Mouse (Mus musculus) forebrain, embryonic 16.5 days (tissue): ENCODE results near the gene 3110021N24Rik. TPM values are rescaled to one million over a fixed set of nuclear protein-coding genes. Genes with fewer than 3 reads are reported as not detected.

Source experiments
- ATAC-seq: fragments of 200-750 bp; cut with Nextera tagmentation; 2 replicates; pipeline ENCODE4 v1.8.0; 2017; ENCODE audit warnings: mild to moderate bottlenecking, moderate library complexity
- H3K27ac ChIP-seq: fragments of 300-500 bp; sonication (generic); 2 replicates; pipeline ENCODE4 v1.5.1; 2014; ENCODE audit warnings: low read length, control low read depth
- H3K27me3 ChIP-seq: fragments of 300-500 bp; sonication (generic); replicated peaks from 2 replicates; pipeline ENCODE4 v1.6.1; 2014; ENCODE audit warnings: low read length; ENCODE audit not compliant: control insufficient read depth, insufficient read depth
- H3K36me3 ChIP-seq: fragments of 300-500 bp; sonication (generic); 2 replicates; pipeline ENCODE4 v1.6.1; 2014; ENCODE audit not compliant: control insufficient read depth, insufficient read depth
- H3K4me1 ChIP-seq: fragments of 300-500 bp; sonication (generic); replicated peaks from 2 replicates; pipeline ENCODE4 v1.6.1; 2014; ENCODE audit warnings: low read length; ENCODE audit not compliant: control insufficient read depth, insufficient read depth
- H3K4me2 ChIP-seq: fragments of 300-500 bp; sonication (generic); 2 replicates; pipeline ENCODE4 v1.6.1; 2014; ENCODE audit warnings: mild to moderate bottlenecking, low read length, control low read depth
- H3K4me3 ChIP-seq: fragments of 300-500 bp; sonication (generic); replicated peaks from 2 replicates; pipeline ENCODE4 v1.5.1; 2014; ENCODE audit warnings: mild to moderate bottlenecking, low read length, control low read depth
- H3K9ac ChIP-seq: fragments of 300-500 bp; sonication (generic); replicated peaks from 2 replicates; pipeline ENCODE4 v1.6.1; 2014; ENCODE audit warnings: low read depth, low read length, control low read depth
- H3K9me3 ChIP-seq: fragments of 300-500 bp; sonication (generic); 2 replicates; pipeline ENCODE4 v1.6.1; 2016; ENCODE audit warnings: low read length; ENCODE audit not compliant: control insufficient read depth
- WGBS: fragments of 180-500 bp; shearing (Covaris S2); extraction: QIAGEN DNeasy Blood & Tissue Kit; methylation state at CpG from one replicate; pipeline ENCODE4 v1.1.7; 2014; 5-methylcytosine and 5-hydroxymethylcytosine counted together
- polyA plus RNA-seq: library from polyadenylated mRNA; unstranded; fragments of >200 nt; fragmentation: Nextera tagmentation; extraction: Ambion mirVana; gene quantifications from 2 replicates; pipeline ENCODE4 v1.2.1, GENCODE M21; 2015

3110021N24Rik gene
- polyA plus RNA-seq, 1 experiment from 2014 or later, result 1.6 TPM

GRCm38 (mm10) chr4:108789258-108789936, 69.9 kb downstream of the 3110021N24Rik start:
- H3K9me3 ChIP-seq, result no peaks in the 10 kb centered on the region
- H3K4me2 ChIP-seq, result no peak overlapping the region
- H3K4me3 ChIP-seq, result no peak overlapping the region
- WGBS, result 73% methylated on average over 6 of the region's 6 CpGs
- ATAC-seq, result no peak
- no peaks in the 10 kb centered on the region for H3K27me3 ChIP-seq
- H3K4me1 ChIP-seq, result no peaks in the 10 kb centered on the region
- no peaks in the 10 kb centered on the region for H3K36me3 ChIP-seq
- no peak overlapping the region for H3K9ac ChIP-seq
- no peak overlapping the region for H3K27ac ChIP-seq

- Histone ChIP-seq H3K4me3 (no peak overlapping the region), H3K9ac (no peak overlapping the region)
- 85% methylated on average over 1 of the region's 1 CpGs for WGBS
Measured at GRCm38 (mm10) chr4:108790507-108790906, 71.1 kb downstream of the 3110021N24Rik start.

GRCm38 (mm10) chr4:108793941-108794340, 74.5 kb downstream of the 3110021N24Rik start:
- no peak overlapping the region for H3K4me2 ChIP-seq
- no peaks in the 10 kb centered on the region for H3K4me1 ChIP-seq
- H3K36me3 ChIP-seq, result no peaks in the 10 kb centered on the region
- no peak overlapping the region for H3K9ac ChIP-seq
- no peaks in the 10 kb centered on the region for H3K9me3 ChIP-seq
- H3K4me3 ChIP-seq, result no peak overlapping the region
- 55% methylated on average over 1 of the region's 1 CpGs for WGBS
- ATAC-seq, result no peak
- no peaks in the 10 kb centered on the region for H3K27me3 ChIP-seq
- no peak overlapping the region for H3K27ac ChIP-seq

More at GRCm38 (mm10) chr4:108790507-108790906, 71.1 kb downstream of the 3110021N24Rik start:
- no peak for ATAC-seq
- Histone ChIP-seq H3K27me3 (no peaks in the 10 kb centered on the region), H3K27ac (no peak overlapping the region), H3K9me3 (no peaks in the 10 kb centered on the region), H3K36me3 (no peaks in the 10 kb centered on the region), H3K4me1 (no peaks in the 10 kb centered on the region), H3K4me2 (no peak overlapping the region)

- no peak overlapping the region for H3K4me3 ChIP-seq
- H3K27ac ChIP-seq, result no peak overlapping the region
- no peaks in the 10 kb centered on the region for H3K4me1 ChIP-seq
- H3K9me3 ChIP-seq, result no peaks in the 10 kb centered on the region
- H3K9ac ChIP-seq, result no peak overlapping the region
- no peaks in the 10 kb centered on the region for H3K27me3 ChIP-seq
- no peak for ATAC-seq
- H3K36me3 ChIP-seq, result no peaks in the 10 kb centered on the region
- no peak overlapping the region for H3K4me2 ChIP-seq
- WGBS, result 66% methylated on average over 4 of the region's 4 CpGs
Measured at GRCm38 (mm10) chr4:108796701-108797100, 77.3 kb downstream of the 3110021N24Rik start.

GRCm38 (mm10) chr4:108798083-108798830, 78.8 kb downstream of the 3110021N24Rik start:
- Histone ChIP-seq H3K27ac (no peak overlapping the region), H3K4me2 (no peak overlapping the region), H3K27me3 (no peaks in the 10 kb centered on the region), H3K9ac (no peak overlapping the region), H3K4me1 (no peaks in the 10 kb centered on the region), H3K9me3 (no peaks in the 10 kb centered on the region), H3K4me3 (no peak overlapping the region), H3K36me3 (no peaks in the 10 kb centered on the region)
- no peak for ATAC-seq
- WGBS, result 56% methylated on average over 2 of the region's 2 CpGs

GRCm38 (mm10) chr4:108803535-108803934, 84.1 kb downstream of the 3110021N24Rik start:
- H3K4me3 ChIP-seq, result no peak overlapping the region
- H3K36me3 ChIP-seq, result no peaks in the 10 kb centered on the region
- H3K27ac ChIP-seq, result no peak overlapping the region
- H3K9ac ChIP-seq, result no peak overlapping the region
- ATAC-seq, result no peak
- no peaks in the 10 kb centered on the region for H3K27me3 ChIP-seq
- no peaks in the 10 kb centered on the region for H3K4me1 ChIP-seq
- H3K9me3 ChIP-seq, result no peaks in the 10 kb centered on the region
- 78% methylated on average over 2 of the region's 2 CpGs for WGBS
- H3K4me2 ChIP-seq, result no peak overlapping the region

- Histone ChIP-seq H3K36me3 (0 out of 2 replicates have a peak, but pooled peaks cover 3% of the 10 kb centered on the region), H3K4me3 (no peak overlapping the region), H3K27ac (no peak overlapping the region), H3K4me2 (no peak overlapping the region), H3K9me3 (no peaks in the 10 kb centered on the region), H3K9ac (no peak overlapping the region), H3K27me3 (no peaks in the 10 kb centered on the region), H3K4me1 (no peaks in the 10 kb centered on the region)
- ATAC-seq, result no peak
- 66% methylated on average over 4 of the region's 4 CpGs for WGBS
Measured at GRCm38 (mm10) chr4:108811142-108811541, 91.7 kb downstream of the 3110021N24Rik start.

GRCm38 (mm10) chr4:108811550-108811949, 92.1 kb downstream of the 3110021N24Rik start:
- no peak for ATAC-seq
- WGBS, result 68% methylated on average over 6 of the region's 6 CpGs
- no peak overlapping the region for H3K9ac ChIP-seq

GRCm38 (mm10) chr4:108825677-108826076, 106.2 kb downstream of the 3110021N24Rik start:
- Histone ChIP-seq H3K9ac (no peak overlapping the region), H3K36me3 (peaks cover 36% of the 10 kb centered on the region), H3K27ac (no peak overlapping the region), H3K9me3 (no peaks in the 10 kb centered on the region), H3K4me1 (no peaks in the 10 kb centered on the region), H3K4me3 (no peak overlapping the region), H3K27me3 (no peaks in the 10 kb centered on the region), H3K4me2 (no peak overlapping the region)
- 96% methylated on average over 3 of the region's 3 CpGs for WGBS
- ATAC-seq, result no peak

More at GRCm38 (mm10) chr4:108811550-108811949, 92.1 kb downstream of the 3110021N24Rik start:
- Histone ChIP-seq H3K4me2 (no peak overlapping the region), H3K4me3 (no peak overlapping the region), H3K4me1 (no peaks in the 10 kb centered on the region), H3K9me3 (no peaks in the 10 kb centered on the region), H3K36me3 (0 out of 2 replicates have a peak, but pooled peaks cover 3% of the 10 kb centered on the region), H3K27ac (no peak overlapping the region), H3K27me3 (no peaks in the 10 kb centered on the region)
